Mouse (Mus musculus) thymus, postnatal 14 days (tissue): ENCODE measurements around the gene Them7.
A peak's percentile ranks its signal among the peaks of the same experiment; 100 is the strongest.

ENCODE experiments used
- DNase-seq: peaks from one replicate; pipeline ENCODE4 v3.0.0; 2021

Gene Them7

DNA sequence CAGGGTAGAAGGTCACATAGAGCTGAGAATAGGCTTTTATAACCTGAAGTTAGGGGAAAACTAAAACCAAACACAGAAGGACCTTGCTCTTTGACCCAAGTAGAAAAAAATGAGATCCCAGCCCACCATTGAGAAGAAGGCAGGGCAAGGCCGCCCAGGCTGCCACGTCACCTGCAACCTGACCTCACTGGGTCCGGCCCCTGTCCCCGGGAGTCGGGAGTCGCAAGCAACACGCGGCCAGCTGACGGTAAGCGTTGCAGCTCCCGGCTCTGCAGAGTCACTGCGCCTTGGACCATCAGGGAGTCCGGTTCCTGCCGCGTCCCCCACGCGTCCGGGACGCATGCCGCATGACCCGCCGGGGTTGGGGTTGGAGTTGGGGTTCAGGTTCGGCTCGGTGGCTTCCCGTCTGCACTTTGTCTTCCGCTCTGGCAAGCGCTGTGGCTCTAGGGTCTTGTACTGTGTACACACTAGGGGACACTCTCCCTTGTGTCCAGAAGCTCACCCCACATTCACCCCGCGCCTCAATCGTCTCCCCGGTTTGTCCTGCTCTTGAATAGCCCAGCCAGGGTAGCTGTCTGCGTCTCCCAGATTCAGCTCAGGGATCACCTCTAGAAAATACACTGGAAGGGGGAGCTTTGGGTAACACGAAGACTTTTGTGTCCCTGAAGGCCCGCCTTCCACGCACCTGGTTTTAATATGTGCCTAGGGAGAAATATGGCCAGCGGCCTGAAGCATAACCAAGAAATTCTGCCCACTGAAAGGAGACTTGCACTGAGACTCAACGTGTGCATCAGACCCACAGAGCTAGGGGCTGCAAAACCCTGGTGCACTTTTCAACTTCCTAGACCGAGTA is at the start of gene Them7:
Gene Them7, plus strand, starts transcription at position 187 of the 853 bp plus-strand sequence.
- DNase-seq, result no peak

DNA sequence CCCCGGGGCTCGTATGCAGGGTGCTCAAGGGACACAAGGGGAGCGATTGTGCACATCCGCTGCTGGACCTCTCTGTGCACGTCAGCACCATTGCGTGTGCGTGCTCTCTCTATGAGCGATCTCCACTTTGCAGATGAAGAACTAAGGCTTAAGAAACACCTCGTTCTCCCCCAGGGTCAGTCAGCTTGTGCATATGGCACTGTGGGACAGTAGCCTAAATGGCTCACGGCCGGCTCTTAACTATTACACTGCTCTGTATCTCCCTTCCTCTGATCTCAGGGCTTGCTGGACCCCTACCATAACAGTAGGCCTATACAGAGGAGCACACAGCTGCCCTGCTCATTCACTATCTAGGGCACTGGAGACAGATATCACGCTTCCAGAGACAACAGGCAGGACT is 45.2 kb upstream of the Them7 start:
- DNase-seq, result no peak

DNA sequence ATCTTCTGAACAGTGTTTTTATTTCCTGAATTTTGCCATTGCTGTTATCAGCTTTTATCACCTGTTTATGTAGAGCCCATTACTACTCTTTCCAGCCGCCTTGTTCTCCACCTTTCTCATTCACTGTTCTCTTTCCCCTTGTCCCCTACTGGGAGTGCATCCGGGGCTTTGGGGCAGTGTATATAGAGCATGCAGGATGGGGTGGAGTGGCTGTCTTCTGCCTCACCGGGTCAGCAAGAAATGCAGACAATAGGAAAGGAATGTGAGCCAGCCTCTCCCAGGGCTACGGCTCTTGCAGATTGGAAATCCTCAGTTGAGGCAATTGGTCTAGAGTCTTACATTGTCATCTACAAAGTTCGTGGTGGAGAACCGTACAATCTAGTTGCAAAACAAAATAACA is 41.6 kb upstream of the Them7 start:
- DNase-seq, result no peak

DNA sequence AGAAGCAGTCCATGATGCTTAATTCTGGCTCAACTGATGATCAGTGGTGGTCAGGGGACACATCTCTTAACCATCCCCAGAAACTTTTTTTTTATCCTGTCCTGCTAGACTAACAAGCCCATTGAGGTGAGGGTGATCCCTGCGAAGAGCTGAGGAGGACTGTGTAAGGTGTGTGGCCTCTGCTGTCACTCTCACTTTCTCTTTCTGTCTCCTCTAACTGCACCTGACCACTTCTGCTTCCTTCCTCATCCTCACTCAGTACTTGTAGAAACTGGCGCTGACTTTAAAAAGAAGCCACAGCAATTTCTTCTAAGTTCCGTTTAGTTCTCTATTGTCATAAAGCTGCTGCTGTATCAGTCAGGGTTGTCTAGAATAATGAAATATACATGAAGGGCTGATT is 39.0 kb upstream of the Them7 start:
- no peak for DNase-seq

DNA sequence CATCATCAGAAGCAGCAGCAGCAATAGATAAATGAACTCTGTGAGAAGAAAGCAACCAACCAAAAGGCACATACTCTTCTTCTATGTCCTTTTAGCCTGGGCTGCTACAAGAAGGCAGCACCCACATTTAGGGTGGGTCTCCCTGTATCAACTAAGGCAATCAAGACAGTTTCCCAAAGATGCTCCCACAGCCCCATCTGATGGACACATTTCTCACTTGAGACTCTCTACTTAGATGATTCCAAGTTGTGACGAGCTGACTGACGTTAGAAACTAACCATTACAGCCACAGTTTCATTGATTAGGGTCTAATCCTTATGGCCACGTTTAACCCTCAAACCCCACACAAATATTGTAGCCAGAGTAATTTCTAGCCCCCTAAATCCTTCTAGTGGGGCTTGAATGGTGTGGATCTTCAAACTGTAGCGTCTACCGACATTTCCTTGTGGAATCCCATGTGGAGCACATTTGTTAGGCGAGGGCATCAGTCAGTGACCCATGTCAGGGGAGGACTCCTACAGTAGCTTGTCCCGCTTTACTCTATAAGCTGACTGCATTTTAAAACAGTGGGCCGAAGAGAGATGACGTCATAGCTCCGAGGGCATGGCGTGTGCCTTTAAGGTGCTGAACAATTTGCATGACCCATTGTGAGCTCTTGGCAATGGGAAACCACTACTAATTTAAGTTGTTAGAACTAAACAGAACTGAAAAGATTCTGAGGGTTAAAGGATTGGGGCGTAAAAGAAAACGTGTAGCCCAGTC is 38.2 kb upstream of the Them7 start:
- DNase-seq, result no peak

DNA sequence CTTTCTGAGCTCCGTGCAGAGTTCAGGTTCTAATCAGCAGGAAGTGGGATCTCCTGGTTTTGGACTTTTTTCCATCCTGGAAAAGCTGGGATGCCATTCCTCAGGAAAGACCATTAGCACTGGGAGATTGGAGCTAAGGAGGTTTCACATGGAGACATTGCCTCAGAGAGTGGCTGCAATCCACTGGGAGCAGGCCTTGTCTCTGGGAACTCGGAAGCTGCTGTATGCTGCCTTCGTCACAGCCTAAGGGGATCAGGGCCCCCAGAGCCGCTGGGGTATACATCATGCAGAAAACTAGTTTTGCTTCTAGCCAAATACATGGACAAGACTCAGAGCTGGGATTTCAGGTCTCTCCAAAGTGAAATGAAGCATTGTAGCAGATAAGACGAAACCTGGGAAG is 37.5 kb upstream of the Them7 start:
- no peak for DNase-seq

DNA sequence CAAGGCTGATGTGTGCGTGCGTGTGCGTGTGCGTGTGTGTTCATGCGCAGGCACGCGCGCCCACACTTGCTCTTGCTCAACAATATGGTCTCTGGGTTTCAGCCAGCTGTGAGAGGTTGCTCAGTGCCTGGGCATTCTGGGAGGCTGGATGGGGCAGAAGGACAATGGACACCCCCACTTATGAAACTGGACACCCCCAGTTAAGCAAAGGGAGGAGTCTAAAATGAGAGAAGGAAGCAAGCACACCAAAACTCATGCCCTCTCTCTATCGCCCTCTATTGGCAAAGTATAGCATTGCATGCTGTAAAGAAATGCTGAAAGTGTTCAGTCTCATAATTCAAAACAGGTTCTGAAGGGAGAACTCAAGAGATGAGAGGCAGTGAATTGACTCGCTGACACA is 35.9 kb upstream of the Them7 start:
- DNase-seq, result no peak

DNA sequence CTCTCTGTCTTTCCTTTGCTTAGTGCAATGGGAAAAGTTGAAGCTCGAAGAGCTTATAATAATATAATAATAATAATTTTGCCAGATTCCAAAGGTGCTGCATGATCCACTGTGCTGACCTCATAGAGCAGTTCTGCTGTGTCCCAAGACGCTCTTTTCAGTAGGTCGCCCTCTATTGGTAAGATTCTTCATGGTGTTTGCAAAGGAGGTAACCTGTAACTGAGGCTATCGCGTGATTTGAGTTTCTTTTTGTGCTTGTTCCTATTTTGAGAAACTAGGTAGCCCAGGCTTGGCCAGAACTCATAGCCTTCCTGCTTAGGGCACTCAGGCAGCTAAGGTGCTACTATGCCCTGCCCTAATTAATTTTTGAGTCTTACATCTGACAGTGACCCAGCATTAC is 34.8 kb upstream of the Them7 start:
- peak; percentile 11 for DNase-seq

DNA sequence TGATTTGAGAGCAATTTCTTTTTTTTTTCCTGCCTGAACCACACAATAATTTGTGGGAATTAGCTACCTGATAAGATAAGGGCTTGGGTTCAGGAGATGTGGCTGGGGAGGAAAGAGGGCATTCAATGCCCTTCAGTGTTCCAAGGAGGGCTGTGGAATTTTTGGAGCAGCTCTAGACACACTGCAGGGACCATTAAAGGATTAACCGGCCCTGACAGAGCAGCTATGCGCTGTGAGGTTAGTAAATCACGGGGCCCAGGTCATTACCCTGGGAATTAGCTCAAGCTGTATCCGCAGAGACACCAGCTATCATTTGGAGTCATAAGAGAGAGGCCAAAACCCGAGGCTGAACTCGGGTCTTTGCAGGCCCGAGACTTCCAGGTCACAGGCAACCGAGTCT is 24.0 kb upstream of the Them7 start:
- no peak for DNase-seq

DNA sequence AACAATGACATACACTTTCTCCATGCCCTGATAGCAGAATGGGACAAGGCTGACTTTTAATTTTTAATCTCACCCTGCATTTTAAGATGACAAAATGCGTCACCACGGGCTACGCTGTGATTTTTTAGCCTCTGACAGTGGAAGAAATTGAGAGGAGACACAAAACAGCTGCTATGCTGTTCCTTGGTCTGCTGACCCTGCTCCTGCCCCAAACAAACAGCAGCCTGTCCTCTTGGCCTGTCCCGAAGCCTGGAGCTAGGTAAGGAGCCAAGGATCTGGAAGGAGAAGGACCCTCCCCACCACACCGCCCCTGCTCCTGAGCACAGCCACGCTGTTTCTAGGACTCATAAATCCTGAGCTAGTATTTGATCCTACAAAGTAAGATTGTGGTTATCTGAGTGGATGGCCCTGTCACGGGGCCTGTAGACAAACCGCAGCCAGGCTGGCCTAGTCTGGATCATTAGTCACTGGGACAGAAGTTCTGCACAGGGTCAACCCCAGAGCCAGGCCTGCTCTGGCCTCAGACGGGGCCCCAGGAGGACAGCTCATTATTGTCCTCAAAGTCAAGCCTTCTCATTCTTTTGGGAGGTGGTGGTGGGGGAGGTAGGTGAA is 17.5 kb upstream of the Them7 start:
- no peak for DNase-seq

DNA sequence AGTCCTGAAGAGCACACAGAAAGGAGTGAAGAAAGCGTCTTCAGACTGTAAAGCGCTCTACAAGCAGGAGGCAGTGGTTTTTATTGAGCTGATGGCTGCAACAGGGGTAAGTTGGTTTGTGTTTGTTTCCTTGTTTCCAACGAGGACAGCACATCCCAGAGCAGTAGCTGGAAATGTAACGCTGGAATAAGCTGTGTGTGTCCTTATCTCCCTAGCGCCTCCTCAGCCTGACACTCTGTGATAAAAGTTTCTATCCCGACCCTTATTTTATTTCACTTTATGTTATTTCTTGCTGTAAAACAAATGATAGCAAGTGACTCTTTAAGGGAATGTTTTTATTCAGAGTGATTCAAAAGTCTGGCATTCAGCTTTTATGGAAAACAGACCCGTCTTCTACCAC is 11.3 kb upstream of the Them7 start:
- DNase-seq, result no peak

DNA sequence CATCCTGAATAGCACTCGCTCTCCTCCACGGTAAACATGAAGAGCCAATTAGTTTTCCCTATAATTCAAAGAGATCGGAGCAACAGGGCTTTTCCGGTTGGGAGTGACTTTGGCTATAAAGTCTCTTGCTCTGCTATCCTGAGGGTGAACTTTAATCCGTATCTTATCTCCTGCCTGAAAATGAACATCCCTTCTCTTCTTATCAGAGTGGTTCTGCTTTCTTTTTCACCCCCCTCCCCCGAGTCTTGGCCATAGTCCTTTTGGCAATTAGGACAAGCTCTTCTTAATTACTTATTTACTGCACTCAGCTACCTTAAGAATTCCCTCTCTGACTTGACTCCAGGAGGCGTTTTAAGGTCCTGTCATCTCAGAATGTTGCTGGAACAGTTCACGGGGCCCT is 8.2 kb upstream of the Them7 start:
- no peak for DNase-seq

DNA sequence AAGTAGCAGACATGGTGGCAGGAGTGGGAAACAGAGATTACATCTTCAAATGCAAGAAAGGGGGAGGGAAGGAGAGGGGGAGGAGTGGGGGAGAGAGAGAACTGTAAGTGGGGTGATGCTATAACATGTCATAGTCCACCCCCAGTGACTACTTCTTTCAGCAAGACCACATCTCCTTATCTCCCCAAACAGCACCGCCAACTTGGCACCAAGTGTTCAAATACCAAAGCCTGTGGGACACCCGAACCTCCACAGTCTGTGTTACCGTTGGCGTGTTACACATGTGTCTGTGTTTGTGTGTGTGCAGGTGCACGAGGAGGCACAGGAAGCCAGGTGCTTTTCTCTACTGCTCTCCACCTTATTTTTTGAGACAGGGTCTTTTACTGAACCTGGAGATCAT is 4.9 kb upstream of the Them7 start:
- DNase-seq, result no peak

DNA sequence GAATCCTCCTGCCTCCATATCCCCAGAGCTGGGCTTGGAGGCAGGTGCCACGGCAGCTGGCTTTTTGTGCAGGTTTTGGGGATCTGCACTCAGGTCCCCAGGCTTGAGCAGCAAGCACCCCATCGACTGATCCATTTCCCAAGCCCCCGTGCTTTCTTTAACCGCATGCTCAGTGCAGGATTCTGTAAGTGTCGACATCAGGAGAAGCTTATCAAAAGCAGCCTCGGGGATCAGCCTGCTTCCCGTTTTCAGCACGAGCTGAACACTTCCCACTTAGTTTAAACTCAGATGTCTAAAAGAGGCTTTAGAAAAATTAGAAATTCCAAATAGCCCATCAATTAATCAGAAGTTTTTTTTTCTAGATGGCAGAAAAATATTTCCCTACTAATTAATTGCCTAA is 4.5 kb upstream of the Them7 start:
- no peak for DNase-seq

DNA sequence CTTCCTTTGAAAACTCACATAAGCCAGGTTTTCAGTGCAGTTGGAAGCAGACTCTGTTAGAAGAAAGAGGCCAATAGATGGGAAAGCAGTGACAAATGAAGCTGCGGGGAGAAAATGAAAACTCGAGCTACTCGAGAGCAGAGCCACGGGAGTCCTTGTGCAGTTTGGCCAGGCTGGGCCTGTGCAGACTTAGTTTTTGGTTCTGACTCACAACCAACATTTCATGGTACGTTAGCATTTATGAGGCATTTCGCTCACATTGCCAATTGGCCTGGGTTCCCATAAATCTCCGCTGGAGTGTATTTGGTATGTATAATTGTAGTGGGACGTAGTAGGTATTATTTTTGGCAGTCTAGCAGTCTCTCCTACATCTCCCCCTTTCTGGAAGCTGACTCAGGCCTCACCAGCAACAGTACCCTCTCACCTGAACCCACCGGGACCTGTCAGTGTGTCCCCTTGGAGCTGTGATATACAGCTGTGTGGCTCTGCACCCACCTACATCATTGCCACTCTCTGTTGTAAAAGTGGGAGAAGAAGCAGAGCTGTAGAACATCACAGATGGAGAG is 3.3 kb upstream of the Them7 start:
- DNase-seq, result no peak

DNA sequence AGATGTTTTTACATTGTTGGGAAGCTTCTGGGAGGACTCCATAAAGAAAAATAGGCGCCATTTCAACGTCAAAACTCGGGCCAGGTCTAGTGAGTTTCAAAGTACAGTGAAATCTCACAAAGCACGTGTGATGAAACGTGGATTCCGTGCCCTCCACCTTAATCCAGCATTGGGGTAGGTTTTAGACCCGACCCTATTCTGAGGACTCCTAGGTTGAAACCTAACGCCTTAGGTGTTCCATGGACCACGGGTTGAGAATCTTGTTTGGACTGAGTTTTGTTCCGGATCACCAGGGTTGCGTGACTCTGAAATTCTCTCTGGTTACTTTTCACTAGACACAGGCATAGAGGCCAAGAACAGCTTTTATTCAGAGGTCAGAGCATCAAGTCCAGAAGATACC is 514 bp upstream of the Them7 start:
- DNase-seq, result no peak

DNA sequence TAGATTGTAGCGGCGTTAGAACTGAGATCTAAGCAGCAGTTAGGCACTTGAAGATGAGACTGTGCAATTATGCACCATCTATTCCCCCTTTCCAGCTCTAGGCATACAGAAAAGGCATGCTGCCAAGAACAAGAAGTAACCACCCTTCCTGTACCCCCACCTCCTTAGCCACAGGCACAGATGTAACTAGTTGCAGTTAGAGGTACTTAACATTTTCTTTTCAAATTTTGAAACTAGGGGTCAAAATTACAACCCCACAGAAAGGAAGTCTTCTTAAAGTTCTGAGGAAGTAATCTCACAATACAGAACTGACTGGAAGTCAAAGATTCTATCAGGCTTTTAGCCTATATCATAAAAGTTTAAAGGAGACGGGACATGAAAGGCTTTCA is 861 bp downstream of the Them7 start:
- DNase-seq, result no peak

DNA sequence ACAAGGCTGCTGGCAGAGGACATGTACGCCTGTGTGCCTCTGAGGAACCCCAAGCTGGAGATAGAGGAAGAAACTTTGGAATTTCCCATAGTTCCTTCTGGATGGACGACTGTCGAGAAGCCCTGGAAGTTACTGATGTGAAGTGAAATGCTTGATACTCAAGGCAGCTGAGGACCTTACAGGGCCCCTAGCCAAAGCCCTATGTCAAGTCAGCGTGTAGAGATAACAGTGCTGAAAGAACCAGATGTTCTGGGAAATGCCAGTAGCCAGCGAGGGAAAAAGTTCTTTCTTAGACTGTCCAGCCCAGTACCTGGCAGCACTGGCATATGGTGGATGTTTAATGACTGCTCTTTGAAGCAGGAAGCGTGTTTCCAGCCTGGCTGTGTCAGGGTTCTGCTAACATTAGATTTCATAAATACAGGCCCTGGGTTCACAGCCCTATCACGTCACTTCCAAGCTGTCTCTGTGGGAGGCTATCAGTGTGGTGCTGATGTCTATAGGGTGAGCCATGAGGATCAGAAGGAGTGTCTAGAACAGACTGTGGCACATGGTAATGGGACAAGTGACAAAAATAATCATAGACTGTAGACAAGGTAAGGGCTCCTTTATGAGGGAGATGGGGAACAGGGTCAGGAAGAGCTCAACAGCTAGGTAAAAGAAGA is 2.3 kb downstream of the Them7 start:
- no peak for DNase-seq

DNA sequence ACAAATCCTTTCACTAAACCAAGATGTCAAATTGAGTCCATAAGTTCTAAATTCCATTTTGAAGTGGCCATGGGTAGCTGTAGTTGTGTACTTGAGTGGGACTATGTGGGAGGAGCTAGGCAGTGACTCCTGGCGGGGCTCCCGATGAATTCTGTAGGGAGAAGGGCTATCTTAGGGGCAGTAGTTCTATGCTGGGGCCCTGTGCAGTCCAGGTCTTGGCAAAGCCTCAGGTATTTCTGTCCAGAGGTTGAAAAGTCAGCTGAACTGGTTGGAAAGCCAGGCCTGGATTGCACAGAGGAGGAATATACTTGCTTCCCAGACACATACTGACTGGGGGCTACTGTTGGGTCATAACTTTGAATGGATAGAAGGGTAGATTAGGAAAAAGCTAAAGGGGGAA is 4.3 kb downstream of the Them7 start:
- no peak for DNase-seq

DNA sequence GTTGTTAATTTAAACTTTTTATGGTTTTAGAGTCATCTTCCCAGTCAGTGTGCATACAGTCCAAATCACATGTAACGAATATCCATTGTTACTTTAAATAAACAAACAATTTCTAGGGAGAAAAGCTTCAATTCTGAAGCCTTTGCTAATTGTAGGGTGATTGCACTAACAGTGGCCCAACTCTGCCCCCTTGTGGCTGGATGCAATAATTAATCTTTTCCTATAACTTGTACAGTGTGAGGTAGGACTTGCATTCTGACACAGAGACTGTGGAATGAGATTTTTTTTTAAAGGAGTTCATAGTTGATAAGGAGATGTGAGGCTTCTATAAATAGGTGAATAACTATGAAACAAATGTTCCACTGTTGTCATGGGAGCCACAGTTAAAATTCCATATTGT is 6.2 kb downstream of the Them7 start:
- peak; percentile 40 for DNase-seq

DNA sequence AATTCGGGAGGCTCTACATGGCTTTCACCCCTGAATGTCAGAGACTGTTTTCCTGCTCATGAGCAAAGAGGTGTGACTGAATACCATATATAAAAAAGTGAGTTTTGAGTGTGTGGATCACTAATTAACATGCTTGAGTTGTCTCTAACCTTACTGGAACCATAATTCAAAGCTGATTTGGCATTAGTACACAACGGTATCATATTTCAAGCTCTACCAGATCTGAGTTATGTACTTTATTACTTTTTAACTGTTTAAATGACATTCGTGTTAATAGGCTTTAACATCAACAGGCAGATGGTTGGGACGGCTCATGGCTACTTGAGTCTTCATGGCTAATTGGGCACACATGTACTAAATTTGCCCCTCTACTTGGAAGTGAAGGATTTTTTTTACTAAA is 8.3 kb downstream of the Them7 start:
- DNase-seq, result no peak

DNA sequence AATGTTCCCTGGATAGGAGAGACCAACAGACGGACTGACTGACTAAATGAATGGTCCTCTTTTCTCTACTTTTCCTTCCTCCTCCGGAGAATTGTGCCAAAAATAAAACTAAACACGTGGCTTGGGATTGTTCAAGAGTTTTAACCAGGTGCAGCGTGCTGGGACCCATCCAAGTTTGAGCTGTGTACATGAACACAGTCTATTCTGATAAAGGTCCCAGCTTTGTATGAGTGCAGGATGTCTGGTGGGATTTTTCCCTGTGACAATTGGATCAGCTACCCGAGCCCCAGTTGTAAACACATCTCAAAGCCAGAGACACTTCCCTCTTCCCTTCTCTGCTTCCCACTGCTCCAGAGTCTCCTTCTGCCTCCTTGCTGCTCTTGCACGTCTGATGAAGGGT is 10.2 kb downstream of the Them7 start:
- no peak for DNase-seq
